Mouse (Mus musculus): ENCODE measurements around the gene Babam1.

DNA sequence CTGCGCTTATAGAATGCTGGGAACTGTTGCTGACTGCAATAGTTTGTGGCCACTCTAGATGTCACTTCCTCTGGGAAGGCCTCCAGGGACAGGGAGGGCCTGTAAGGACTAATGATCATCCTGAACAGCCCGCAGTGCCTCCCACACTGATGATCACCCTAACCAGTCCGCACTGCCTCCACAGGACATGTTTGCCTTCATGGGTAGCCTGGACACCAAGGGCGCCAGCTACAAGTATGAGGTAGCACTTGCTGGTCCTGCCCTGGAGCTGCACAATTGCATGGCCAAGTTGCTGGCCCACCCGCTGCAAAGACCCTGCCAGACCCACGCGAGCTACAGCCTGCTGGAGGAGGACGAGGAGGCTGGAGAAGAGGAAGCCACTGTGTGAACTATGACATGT lies 7.3 kb downstream of the Babam1 start:
- TF ChIP-seq POLR2A (IDR thresholded peaks at IDR 0.05; ENCODE audit: extremely low read depth, insufficient read depth, low read length) = no peak
- no peak for TF ChIP-seq CTCF (IDR thresholded peaks at IDR 0.05; ENCODE audit: extremely low read depth, insufficient read depth, low read length)
